Mouse (Mus musculus) kidney, adult 2 months (tissue): ENCODE results near the gene Thap12.

Experiments used
- CTCF ChIP-seq: fragments of 200-500 bp; conservative IDR thresholded peaks from 2 replicates; pipeline ENCODE4 v1.5.1; 2011; ENCODE audit warnings: low read depth, mild to moderate bottlenecking, control low read depth, low read length, moderate library complexity, mixed read lengths; ENCODE audit not compliant: insufficient read depth, insufficient read length
- POLR2A ChIP-seq: fragments of 200-500 bp; IDR thresholded peaks from one replicate; pipeline ENCODE4 v1.6.1; 2011; ENCODE audit warnings: low read depth, low read length, control low read depth

DNA sequence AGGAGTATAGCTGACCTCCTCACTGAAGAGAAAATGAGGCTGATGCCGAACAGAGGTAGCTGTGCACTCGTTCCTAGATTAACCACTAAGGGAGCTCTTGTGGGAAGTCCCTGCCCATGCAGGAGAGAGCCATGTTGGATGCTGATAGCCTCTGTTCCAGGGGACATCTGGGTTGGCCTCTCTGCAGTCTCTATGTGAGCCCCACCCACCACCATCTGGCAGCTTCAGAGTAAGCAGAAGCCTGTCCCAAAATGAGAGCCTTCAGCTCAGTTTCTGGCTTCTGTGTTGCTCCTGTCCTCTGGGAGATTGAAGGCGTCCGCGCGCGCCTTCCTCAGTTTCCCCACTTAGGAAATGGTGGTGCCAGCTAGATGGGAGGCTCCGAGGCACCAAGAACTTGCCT is 53.7 kb downstream of the Thap12 start:
- TF ChIP-seq POLR2A = no peak
- no peak for TF ChIP-seq CTCF
